Mouse (Mus musculus): ENCODE results near the gene Fuca1. TPM values are rescaled to one million over a fixed set of nuclear protein-coding genes. Genes with fewer than 3 reads are reported as not detected.

Gene Fuca1
- polyA plus RNA-seq, 1 experiment from 2014 or later = 71.8 TPM

DNA sequence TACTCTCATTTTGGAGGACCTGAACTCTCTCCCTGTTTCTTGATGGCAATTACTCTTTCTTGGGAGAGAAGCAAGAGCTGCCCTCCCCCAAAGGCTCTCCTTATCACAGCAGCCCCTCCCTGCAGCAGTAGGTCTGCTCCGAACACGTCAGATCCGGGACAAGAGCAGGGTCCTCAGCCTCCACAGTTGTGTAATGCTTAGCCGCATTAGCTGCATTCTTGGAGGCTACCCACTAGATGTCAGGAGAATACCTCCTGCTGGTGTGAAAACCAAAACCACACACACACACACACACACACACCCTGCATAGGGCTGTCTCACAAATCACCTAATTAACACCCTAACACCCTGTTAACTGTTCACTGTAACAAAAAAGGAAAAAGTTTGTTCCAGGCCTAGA, 27.7 kb upstream of the Fuca1 start:
- ATAC-seq (replicated peaks; ENCODE audit: low FRiP score) = no peak
- no peaks in the 10 kb centered on the region for H3K4me1 ChIP-seq
- H3K4me2 ChIP-seq = no peak overlapping the region
- 65% methylated on average over 4 of the region's 4 CpGs for WGBS
- H3K4me3 ChIP-seq (replicated peaks) = no peak overlapping the region
- no peak overlapping the region for H3K9ac ChIP-seq
- H3K9me3 ChIP-seq (replicated peaks) = no peaks in the 10 kb centered on the region
- no peaks in the 10 kb centered on the region for H3K36me3 ChIP-seq
- H3K27ac ChIP-seq = no peak overlapping the region
- no peaks in the 10 kb centered on the region for H3K27me3 ChIP-seq

DNA sequence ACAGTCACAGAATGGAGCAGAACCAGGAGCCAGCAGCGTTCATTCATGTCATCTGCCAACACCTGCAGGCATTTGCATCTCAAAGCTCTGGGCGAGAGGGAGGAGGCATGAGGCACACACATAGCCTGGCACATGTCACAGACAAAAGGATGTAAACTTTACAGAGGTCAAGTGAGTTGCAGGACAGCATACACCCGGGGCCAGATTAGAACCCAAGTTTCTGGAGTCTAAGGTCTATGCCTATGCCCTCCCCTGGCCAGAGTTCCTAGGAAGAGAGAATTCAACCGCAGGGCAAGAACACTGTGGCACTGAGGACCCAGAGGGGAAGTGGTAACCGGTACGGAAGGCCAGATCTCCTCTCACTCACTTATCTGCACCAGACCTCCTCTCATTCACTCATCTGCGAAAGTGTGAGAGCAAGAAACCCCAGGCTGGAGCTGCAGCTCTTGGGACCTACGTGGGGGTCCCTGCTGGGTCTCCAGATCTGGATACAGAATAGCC, 25.4 kb upstream of the Fuca1 start, which contains the start of gene Cnr2:
Gene Cnr2, plus strand, starts transcription at position 324 of the 501 bp plus-strand sequence.
- Histone ChIP-seq H3K36me3 (no peaks in the 10 kb centered on the region), H3K9ac (no peak within 1 kb of the TSS), H3K27ac (no peak within 1 kb of the TSS), H3K4me2 (no peak within 1 kb of the TSS), H3K27me3 (no peaks in the 10 kb centered on the region), H3K4me3 (replicated peaks) (no peak within 1 kb of the TSS), H3K4me1 (no peaks in the 10 kb centered on the region), H3K9me3 (replicated peaks) (no peaks in the 10 kb centered on the region)
- ATAC-seq (replicated peaks; ENCODE audit: low FRiP score) = no peak
- WGBS = 64% methylated on average over 8 of the region's 8 CpGs

DNA sequence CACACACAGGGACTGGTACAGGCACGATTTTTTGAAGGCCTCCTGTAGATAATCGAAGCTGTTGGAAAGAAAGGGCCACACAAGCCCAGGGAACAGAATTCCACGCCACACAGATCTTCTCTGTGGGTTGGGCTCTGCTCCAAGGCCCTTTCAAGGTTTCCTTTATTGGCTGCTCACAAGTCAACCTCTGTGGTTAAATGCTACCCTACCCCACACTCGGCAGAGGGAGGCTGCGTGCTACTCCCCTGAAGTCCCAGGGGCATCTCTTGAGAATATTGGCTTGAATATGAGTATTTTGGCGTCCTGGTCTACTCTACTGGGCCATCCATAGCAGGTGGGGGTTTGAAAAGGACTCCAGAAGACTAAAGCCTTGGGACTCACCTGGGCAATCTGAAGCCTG, 24.4 kb upstream of the Fuca1 start:
- Histone ChIP-seq H3K27me3 (no peaks in the 10 kb centered on the region), H3K9me3 (replicated peaks) (no peaks in the 10 kb centered on the region), H3K36me3 (no peaks in the 10 kb centered on the region), H3K4me3 (replicated peaks) (no peak overlapping the region), H3K4me2 (no peak overlapping the region), H3K9ac (no peak overlapping the region), H3K27ac (no peak overlapping the region), H3K4me1 (no peaks in the 10 kb centered on the region)
- ATAC-seq (replicated peaks; ENCODE audit: low FRiP score) = no peak
- 83% methylated on average over 6 of the region's 6 CpGs for WGBS

DNA sequence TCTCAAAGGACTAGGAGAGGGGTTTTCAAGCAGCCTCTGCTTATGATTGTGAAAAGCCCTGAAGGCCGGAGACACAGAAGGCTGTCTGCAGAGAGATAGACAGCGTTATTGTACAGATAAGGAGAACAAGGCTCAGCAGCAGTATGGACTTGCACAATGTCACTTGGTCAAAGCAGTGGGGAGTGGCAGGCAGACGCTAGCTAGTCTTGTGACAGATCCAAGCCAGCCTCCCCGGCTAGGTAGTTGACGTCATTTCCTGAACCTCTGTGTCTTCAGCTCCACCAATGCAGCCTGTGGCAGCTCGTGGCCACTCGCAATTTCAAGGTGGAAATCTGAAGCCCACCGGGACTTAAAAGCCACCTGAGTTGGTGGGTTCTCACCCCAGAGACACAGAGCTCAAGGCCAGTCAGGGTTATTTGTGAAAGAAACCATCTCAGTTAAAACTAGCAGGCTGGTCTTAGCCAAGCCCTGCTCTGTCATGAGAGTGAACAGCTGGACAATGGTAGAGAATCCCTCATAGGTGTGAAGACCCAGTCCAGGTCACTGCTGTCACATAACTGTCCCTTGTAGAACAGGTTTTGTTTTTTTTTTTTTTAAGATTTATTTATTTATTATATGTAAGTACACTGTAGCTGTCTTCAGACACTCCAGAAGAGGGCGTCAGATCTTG, 22.0 kb upstream of the Fuca1 start:
- H3K9me3 ChIP-seq (replicated peaks) = no peaks in the 10 kb centered on the region
- H3K36me3 ChIP-seq = no peaks in the 10 kb centered on the region
- no peaks in the 10 kb centered on the region for H3K4me1 ChIP-seq
- no peak overlapping the region for H3K4me2 ChIP-seq
- no peak; the same call in 1 of the 2 replicates for ATAC-seq (replicated peaks; ENCODE audit: low FRiP score)
- H3K9ac ChIP-seq = no peak overlapping the region
- H3K27me3 ChIP-seq = no peaks in the 10 kb centered on the region
- no peak overlapping the region for H3K4me3 ChIP-seq (replicated peaks)
- no peak overlapping the region for H3K27ac ChIP-seq
- WGBS = 66% methylated on average over 9 of the region's 9 CpGs

DNA sequence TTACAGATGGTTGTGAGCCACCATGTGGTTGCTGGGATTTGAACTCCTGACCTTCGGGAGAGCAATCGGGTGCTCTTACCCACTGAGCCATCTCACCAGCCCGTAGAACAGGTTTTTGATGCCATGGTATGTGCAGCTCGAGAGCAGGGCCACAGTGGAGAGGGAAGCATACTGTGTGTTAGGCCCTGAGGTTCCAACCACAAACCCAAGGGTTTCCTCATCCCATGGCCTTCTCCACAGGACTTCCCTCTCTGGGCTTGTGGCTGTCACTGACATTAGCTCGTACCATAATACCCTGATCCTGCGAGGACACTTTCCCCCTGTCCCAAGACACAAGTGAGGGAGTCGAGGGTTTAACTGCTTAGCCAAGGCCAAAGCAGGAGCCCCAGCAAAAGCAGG, 21.5 kb upstream of the Fuca1 start:
- H3K4me3 ChIP-seq (replicated peaks) = no peak overlapping the region
- no peaks in the 10 kb centered on the region for H3K27me3 ChIP-seq
- no peak overlapping the region for H3K9ac ChIP-seq
- no peaks in the 10 kb centered on the region for H3K36me3 ChIP-seq
- WGBS = 86% methylated on average over 7 of the region's 7 CpGs
- no peak overlapping the region for H3K4me2 ChIP-seq
- ATAC-seq (replicated peaks; ENCODE audit: low FRiP score) = no peak
- H3K4me1 ChIP-seq = no peaks in the 10 kb centered on the region
- H3K27ac ChIP-seq = no peak overlapping the region
- H3K9me3 ChIP-seq (replicated peaks) = no peaks in the 10 kb centered on the region

DNA sequence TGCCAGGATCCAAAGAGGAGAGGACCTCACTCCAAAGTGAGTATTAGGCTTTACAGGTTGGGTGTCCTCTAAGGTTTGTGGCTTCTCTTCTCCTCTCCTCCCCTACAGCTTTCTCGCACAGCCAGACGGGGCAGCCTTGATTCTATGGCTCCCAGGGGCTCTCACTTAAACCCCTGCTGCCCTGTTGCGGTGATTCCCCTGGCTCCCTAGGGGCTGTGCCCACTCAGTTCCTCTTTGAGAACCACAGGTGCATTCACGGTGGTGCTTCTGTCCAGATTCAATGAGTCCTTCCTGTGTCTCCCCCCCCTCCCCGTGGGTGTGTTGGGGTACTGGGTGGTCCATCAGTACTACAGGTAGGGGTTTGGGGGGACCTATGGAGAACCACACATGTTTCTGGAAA, 20.5 kb upstream of the Fuca1 start:
- no peaks in the 10 kb centered on the region for H3K4me1 ChIP-seq
- no peak overlapping the region for H3K4me2 ChIP-seq
- no peaks in the 10 kb centered on the region for H3K36me3 ChIP-seq
- H3K4me3 ChIP-seq (replicated peaks) = no peak overlapping the region
- no peaks in the 10 kb centered on the region for H3K27me3 ChIP-seq
- no peak for ATAC-seq (replicated peaks; ENCODE audit: low FRiP score)
- no peaks in the 10 kb centered on the region for H3K9me3 ChIP-seq (replicated peaks)
- H3K9ac ChIP-seq = no peak overlapping the region
- WGBS = 87% methylated on average over 5 of the region's 5 CpGs
- no peak overlapping the region for H3K27ac ChIP-seq

DNA sequence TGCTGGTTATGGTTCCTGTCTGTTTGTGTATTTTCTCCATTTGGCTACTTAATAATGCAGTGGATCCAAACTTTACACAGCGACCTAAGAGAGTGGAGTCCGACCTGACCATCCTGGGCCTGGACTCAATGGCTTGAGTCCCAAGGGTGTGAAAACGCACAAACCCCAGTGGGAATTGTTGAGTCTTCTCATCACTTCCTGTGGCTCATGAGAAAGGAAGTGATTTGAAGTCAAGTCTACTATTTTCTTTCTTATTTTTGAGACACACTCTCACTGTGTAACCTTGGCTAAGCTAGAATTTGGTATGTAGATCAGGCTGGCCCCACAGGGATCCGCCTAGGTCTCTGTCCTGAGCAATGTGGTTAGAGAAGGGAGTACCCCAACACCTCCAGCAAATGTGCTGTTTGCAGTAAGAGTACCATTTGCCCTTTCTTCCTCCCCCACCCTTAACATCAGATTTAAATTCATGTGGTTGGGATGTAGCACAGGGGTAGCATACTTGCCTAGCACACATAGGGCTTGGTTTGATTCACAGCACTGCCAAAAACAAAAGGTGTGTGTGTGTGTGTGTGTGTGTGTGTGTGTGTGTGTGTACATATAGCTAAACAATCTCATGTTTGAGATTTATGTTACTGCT, 17.8 kb upstream of the Fuca1 start:
- Histone ChIP-seq H3K4me2 (no peak overlapping the region), H3K4me1 (no peaks in the 10 kb centered on the region), H3K9ac (no peak overlapping the region), H3K4me3 (replicated peaks) (no peak overlapping the region), H3K27me3 (no peaks in the 10 kb centered on the region), H3K9me3 (replicated peaks) (no peaks in the 10 kb centered on the region), H3K36me3 (no peaks in the 10 kb centered on the region), H3K27ac (no peak overlapping the region)
- WGBS = 87% methylated on average over 4 of the region's 4 CpGs
- no peak for ATAC-seq (replicated peaks; ENCODE audit: low FRiP score)

DNA sequence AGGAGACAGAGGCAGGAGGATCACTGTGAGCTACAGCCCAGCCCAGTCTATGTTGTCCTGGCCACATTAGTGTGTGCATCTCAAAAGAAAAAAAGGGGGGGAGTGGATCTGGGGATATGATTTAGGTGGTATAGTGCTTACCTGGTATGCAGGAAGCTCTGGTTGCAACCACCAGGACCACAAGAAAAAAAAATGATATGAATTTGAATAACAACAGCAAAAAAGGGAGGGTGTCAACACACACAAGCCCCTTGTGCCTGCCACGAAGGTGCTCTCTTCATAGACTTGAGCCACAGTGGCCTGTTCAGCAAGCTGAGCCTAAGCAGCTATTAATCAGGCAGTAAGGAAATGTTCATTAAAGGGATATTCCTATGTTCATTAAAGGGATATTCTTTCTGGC, 15.7 kb upstream of the Fuca1 start:
- H3K9me3 ChIP-seq (replicated peaks) = no peaks in the 10 kb centered on the region
- H3K4me3 ChIP-seq (replicated peaks) = no peak overlapping the region
- no peak overlapping the region for H3K27ac ChIP-seq
- no peak overlapping the region for H3K4me2 ChIP-seq
- no peaks in the 10 kb centered on the region for H3K36me3 ChIP-seq
- WGBS = 56% methylated on average over 1 of the region's 1 CpGs
- H3K27me3 ChIP-seq = no peaks in the 10 kb centered on the region
- no peaks in the 10 kb centered on the region for H3K4me1 ChIP-seq
- ATAC-seq (replicated peaks; ENCODE audit: low FRiP score) = no peak
- H3K9ac ChIP-seq = no peak overlapping the region

DNA sequence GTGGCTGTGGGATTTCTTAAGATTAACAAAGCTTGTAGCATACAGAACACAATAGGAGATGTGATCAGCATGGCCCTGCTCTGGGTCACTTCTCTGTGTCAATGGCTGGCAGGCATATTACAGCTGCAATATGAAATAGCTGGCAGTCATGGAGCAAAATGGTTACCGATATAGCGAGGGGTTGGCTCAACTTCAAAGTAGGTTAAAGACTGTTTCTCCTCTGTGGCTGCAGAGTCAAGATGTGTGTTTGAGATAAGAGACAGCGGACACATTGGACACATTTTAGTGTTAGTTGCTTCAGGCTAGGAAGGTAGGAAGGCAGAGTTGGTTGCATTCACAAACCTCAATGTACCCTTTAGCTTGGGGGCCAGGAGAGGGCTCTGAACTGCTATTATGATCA, 13.9 kb upstream of the Fuca1 start:
- Histone ChIP-seq H3K36me3 (no peaks in the 10 kb centered on the region), H3K27me3 (no peaks in the 10 kb centered on the region), H3K4me1 (no peaks in the 10 kb centered on the region), H3K27ac (no peak overlapping the region), H3K9me3 (replicated peaks) (no peaks in the 10 kb centered on the region), H3K9ac (no peak overlapping the region), H3K4me2 (no peak overlapping the region), H3K4me3 (replicated peaks) (no peak overlapping the region)
- 64% methylated on average over 3 of the region's 3 CpGs for WGBS
- no peak for ATAC-seq (replicated peaks; ENCODE audit: low FRiP score)

DNA sequence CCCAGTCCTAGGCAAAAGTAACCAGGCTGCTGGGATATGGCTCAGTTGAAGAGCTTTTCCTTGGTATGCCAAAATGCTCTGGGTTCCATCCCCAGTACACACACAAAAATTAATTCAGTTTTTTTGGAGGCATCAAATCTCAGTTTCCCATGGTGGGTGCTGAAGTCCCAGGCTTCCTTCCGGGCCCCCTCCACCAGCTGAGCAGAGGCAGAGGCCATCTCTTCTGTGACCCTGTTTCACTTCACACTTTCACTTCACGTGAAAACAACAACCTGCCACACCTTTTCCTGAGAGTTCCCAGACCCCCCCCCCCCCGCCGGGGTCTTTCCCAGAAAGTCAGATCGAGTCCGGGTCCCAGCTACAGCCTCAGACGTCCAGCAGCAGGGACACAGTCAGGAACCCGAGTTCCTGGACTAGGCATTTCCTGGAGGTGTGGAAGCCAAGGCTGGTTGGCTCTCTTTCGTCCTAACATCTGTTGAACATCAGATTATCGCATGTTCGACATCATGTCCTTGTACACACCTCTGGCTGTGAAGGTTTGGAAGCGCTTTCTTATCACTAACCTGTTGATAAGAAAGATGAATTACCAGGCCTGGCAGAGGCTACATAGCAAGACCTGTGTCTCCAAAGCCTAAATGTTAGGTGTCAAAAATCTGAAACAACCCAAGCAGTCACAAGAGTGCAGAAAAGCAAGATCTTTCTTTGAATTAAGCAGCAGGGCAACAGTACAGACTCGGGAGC, 11.0 kb upstream of the Fuca1 start:
- H3K4me3 ChIP-seq (replicated peaks) = no peak overlapping the region
- no peaks in the 10 kb centered on the region for H3K9me3 ChIP-seq (replicated peaks)
- no peak for ATAC-seq (replicated peaks; ENCODE audit: low FRiP score)
- H3K27ac ChIP-seq = no peak overlapping the region
- H3K36me3 ChIP-seq = no peaks in the 10 kb centered on the region
- no peak overlapping the region for H3K4me2 ChIP-seq
- H3K4me1 ChIP-seq = no peaks in the 10 kb centered on the region
- WGBS = 61% methylated on average over 13 of the region's 13 CpGs
- H3K27me3 ChIP-seq = no peaks in the 10 kb centered on the region
- no peak overlapping the region for H3K9ac ChIP-seq

DNA sequence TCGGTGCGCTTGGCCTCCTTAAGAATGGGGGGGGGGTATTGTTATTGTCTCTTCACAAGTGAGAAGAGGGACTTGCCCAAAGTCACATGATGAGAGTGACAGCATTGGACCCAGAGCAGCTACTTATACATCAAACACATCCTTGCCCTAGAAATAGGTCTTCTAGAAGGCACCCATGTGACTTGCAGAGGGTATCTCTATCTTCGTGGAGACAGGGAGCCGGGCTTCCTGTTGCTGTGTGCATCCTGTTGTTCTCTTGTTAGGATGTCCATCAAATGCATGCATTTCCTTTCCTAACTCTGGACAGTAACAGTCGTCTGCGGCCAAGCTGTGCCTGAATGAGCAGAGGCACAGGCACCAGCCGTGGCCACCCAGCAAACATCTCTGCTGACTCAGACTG, 9.0 kb upstream of the Fuca1 start:
- Histone ChIP-seq H3K4me1 (no peaks in the 10 kb centered on the region), H3K4me2 (no peak overlapping the region), H3K9me3 (replicated peaks) (no peaks in the 10 kb centered on the region), H3K4me3 (replicated peaks) (no peak overlapping the region), H3K36me3 (no peaks in the 10 kb centered on the region), H3K9ac (no peak overlapping the region), H3K27ac (peak overlapping the region; percentile 34; the same call in 1 of the 2 replicates), H3K27me3 (no peaks in the 10 kb centered on the region)
- no peak for ATAC-seq (replicated peaks; ENCODE audit: low FRiP score)
- 55% methylated on average over 7 of the region's 7 CpGs for WGBS

DNA sequence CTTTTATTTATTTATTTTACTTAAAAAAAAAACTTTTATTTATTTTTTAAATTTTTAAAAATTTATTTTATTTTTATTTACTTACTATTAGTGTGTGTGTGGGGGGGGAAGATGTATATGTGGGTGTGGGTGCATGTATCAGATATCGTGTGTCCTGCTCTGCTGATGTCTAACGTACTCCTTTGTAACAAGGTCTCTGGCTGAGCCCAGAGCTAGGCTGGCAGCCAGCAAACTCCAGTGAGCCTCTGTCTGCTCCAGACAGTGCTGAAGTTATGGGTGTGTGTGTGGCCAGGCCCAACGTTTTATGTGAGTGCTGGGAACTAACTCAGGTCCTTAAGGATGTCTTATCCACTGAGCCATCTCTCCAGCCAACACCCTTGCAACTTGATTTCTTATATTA, 8.4 kb upstream of the Fuca1 start:
- Histone ChIP-seq H3K4me3 (replicated peaks) (no peak overlapping the region), H3K27me3 (no peaks in the 10 kb centered on the region), H3K9me3 (replicated peaks) (no peaks in the 10 kb centered on the region), H3K36me3 (no peaks in the 10 kb centered on the region), H3K4me2 (no peak overlapping the region), H3K4me1 (no peaks in the 10 kb centered on the region), H3K27ac (no peak overlapping the region), H3K9ac (no peak overlapping the region)
- WGBS = 38% methylated on average over 3 of the region's 3 CpGs
- no peak for ATAC-seq (replicated peaks; ENCODE audit: low FRiP score)
